Mouse (Mus musculus) megakaryocyte, embryonic 14.5 days (primary cell): ENCODE results near the gene Slc3a1. TPM values are rescaled to one million over a fixed set of nuclear protein-coding genes. Genes with fewer than 3 reads are reported as not detected.

ENCODE experiments used
- H3K27me3 ChIP-seq: replicated peaks from 2 replicates; pipeline ENCODE3; 2012; ENCODE audit warnings: inconsistent platforms
- H3K36me3 ChIP-seq: replicated peaks from 2 replicates; pipeline ENCODE3; 2012; ENCODE audit warnings: low read length, inconsistent platforms, mixed read lengths
- H3K4me1 ChIP-seq: 2 replicates; pipeline ENCODE4 v1.6.1; 2012; ENCODE audit warnings: inconsistent platforms
- H3K4me3 ChIP-seq: replicated peaks from 2 replicates; pipeline ENCODE3; 2012; ENCODE audit warnings: moderate library complexity, mild to moderate bottlenecking, inconsistent platforms
- H3K9me3 ChIP-seq: 2 replicates; pipeline ENCODE4 v1.6.1; 2012; ENCODE audit warnings: inconsistent platforms
- FLI1 ChIP-seq: IDR thresholded peaks from 2 replicates; pipeline ENCODE4 v1.6.1; 2012; ENCODE audit warnings: low read length, inconsistent platforms, mixed read lengths
- GATA1 ChIP-seq: IDR thresholded peaks from 3 replicates; pipeline ENCODE4 v1.6.1; 2012; ENCODE audit warnings: mixed read lengths, low read length, inconsistent platforms, borderline replicate concordance
- polyA plus RNA-seq: library from polyadenylated mRNA; stranded (reverse); fragments of >175 nt; gene quantifications from 2 replicates; pipeline ENCODE4 v1.2.3, GENCODE M21; 2012; ENCODE audit warnings: low replicate concordance; ENCODE audit not compliant: insufficient read depth

Slc3a1 gene
- polyA plus RNA-seq, 1 experiment = 0.37 TPM

DNA sequence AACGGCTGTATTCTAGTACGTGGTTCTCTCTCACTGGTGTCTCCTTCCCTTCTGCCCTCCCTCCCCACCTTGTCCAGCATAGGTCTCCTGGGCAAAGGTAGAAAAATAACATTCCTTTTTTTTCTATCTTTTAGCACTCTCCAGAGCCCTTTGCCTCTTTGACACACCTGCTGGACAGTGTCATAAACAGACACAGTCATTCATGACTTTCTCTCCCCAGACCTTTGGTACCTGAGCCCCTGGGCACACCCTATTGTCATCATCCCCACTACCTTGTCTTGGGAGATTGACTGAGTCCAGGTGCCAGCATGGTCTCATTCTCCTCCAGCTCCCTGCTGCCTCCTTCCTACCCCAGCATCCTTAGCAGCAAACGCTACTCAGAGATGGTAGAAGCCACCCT, 4.9 kb downstream of the Slc3a1 start:
- TF ChIP-seq FLI1 = no peak
- TF ChIP-seq GATA1 = no peak

DNA sequence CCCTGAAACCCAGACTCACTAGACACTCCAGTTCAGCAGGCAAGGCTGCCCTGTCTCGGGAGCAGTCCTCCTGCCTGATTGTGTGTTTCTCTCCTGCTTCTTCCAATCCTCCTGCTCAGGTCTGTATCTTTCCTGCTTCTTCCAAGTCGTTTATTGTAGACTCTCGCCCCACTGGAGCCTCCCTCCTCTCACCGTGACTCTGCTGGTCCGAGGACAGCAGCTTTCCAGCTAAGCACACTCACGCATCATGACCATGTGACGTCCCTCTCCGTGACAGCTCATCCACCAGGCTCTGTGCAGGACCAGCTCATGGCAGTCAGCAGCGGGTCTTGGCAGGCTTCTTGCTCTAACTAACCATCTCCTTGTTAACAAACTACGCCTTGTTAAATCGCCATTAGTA, 5.9 kb downstream of the Slc3a1 start:
- no peaks in the 10 kb centered on the region for H3K36me3 ChIP-seq
- H3K4me1 ChIP-seq = peaks cover 33% of the 10 kb centered on the region
- H3K4me3 ChIP-seq = peak overlapping the region; percentile 47
- H3K9me3 ChIP-seq = no peaks in the 10 kb centered on the region
- TF ChIP-seq GATA1 = no peak
- TF ChIP-seq FLI1 = no peak
- H3K27me3 ChIP-seq = peaks cover 11% of the 10 kb centered on the region

More for the DNA sequence above, 4.9 kb downstream of the Slc3a1 start:
- no peaks in the 10 kb centered on the region for H3K36me3 ChIP-seq
- H3K27me3 ChIP-seq = peaks cover 11% of the 10 kb centered on the region
- no peak overlapping the region for H3K4me3 ChIP-seq
- peaks cover 41% of the 10 kb centered on the region for H3K4me1 ChIP-seq
- H3K9me3 ChIP-seq = no peaks in the 10 kb centered on the region

DNA sequence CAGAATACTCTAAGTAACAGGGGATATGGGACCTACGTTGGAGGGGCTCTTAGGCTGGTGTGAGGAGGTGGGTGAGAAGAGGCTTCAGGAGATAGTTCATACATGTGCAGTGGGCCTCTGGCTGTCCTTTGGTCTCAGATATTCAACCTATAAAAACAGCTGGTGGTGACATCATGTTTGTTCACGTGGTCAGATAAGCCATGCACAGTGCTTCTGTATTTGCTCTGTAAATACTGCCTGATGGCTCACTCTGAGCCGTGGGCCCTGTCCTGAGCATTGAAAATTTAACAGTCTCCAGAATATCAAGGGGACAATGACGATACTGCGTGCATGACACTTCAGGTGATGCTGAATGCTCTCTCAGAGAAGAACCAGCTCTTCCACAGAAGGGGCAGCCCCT, 9.7 kb downstream of the Slc3a1 start:
- Histone ChIP-seq H3K9me3 (no peaks in the 10 kb centered on the region), H3K36me3 (no peaks in the 10 kb centered on the region), H3K27me3 (peaks cover 10% of the 10 kb centered on the region), H3K4me1 (peaks cover 12% of the 10 kb centered on the region; the same call in 1 of the 2 replicates), H3K4me3 (no peak overlapping the region)
- TF ChIP-seq GATA1 = no peak
- no peak for TF ChIP-seq FLI1

DNA sequence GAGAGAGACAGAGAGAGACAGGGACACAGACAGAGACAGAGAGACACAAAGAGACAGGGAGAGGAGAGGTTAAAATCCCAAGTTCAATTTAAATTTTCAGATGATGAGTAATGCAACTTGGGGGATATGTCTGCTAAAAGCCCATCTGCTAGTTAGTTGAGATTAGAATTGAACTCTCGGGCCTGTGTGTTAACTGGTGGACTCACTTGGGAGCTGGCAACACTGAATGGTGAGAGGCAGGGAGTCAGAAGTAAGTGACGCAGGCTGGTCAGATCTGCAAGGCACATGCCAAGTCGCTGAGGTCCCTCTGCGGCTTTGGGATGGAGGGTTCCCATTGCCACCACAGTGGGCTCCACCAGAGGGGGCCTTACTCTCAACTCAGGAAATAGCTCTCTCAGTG, 10.1 kb downstream of the Slc3a1 start:
- H3K9me3 ChIP-seq = no peaks in the 10 kb centered on the region
- H3K4me1 ChIP-seq = peaks cover 12% of the 10 kb centered on the region; the same call in 1 of the 2 replicates
- peaks cover 11% of the 10 kb centered on the region for H3K27me3 ChIP-seq
- no peaks in the 10 kb centered on the region for H3K36me3 ChIP-seq
- TF ChIP-seq GATA1 (no peak), FLI1 (no peak)
- H3K4me3 ChIP-seq = no peak overlapping the region

DNA sequence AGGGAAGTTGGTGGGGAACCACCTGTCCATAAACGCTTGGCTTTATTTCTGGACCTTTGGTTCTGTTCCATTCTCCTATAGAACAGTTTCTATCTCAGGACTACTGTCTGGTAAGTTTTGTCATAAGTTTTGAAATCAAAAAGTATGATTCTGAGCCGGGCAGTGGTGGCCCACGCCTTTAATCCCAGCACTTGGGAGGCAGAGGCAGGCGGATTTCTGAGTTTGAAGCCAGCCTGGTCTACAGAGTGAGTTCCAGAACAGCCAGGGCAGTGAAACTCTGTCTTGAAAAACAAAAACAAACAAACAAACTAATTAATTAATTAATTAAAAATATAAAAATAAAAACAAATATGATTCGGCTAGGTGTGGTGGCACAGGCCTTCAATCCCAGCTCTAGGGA, 10.6 kb downstream of the Slc3a1 start:
- H3K27me3 ChIP-seq = peaks cover 14% of the 10 kb centered on the region
- no peaks in the 10 kb centered on the region for H3K36me3 ChIP-seq
- no peak overlapping the region for H3K4me3 ChIP-seq
- TF ChIP-seq FLI1 (no peak), GATA1 (no peak)
- no peaks in the 10 kb centered on the region for H3K9me3 ChIP-seq
- peaks cover 11% of the 10 kb centered on the region; the same call in 1 of the 2 replicates for H3K4me1 ChIP-seq

DNA sequence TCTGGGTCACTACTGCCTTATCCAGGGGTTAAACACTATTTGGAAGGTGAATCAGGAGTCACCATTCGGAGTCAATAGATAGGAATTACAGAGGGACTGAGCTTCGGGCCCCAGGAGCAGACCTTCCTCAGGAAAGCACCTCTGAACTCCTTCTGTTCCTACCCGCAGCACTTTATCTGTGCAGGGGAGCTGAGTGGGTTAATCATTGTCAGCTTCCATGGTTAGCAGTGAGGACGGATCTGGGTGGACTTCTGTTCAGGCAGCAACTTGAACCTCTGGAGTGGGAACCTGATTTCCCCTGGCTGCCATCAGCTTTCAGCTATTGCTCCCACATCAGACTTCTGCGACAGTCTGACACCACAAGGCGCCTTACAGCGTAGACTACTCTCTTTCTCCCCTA, 12.7 kb downstream of the Slc3a1 start:
- Histone ChIP-seq H3K36me3 (no peaks in the 10 kb centered on the region), H3K9me3 (no peaks in the 10 kb centered on the region), H3K4me1 (peaks cover 3% of the 10 kb centered on the region; the same call in 1 of the 2 replicates), H3K27me3 (peaks cover 17% of the 10 kb centered on the region), H3K4me3 (no peak overlapping the region)
- TF ChIP-seq GATA1 = no peak
- no peak for TF ChIP-seq FLI1

DNA sequence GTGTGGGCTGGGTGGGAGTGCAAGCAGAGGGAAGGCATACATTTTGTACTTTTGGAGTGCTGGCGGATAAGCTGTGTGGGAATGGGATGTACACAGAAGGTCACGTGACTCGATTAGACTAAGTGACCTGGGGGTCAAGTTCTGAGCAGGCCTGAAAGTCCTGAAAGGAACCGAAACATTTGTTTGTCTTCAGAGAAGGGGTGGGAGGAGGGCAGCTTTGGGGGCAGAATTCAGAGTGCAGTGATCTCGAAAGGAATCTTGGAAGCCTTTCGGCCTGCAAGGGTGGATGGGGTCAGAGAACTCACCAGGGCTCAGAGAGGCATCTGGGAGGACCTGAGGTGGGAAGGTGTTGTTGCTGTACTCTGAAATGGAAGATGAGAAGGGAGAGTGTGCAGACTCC, 14.2 kb downstream of the Slc3a1 start:
- Histone ChIP-seq H3K4me1 (peaks cover 3% of the 10 kb centered on the region; the same call in 1 of the 2 replicates), H3K27me3 (peaks cover 19% of the 10 kb centered on the region)
- TF ChIP-seq GATA1 = no peak
- no peak for TF ChIP-seq FLI1

DNA sequence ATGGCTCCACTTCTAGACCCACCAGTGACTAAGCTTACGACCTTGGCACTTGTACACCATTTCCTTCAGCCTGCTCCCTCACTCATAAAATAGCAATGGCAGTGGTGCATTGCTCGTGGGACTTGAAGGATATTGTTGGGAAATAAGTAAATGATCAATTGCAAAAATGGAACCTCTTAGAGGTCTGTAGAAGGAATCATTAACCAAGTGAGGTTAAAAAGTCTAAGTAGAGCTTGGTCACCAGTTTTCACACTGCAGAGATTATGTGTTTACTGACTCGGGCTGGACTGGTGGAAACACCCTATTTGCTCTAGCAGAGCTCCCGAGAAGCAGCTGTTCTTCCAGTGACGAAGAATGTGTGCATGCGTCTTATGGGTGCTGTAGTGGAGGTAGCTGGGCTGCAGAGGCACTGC, 15.2 kb downstream of the Slc3a1 start:
- no peaks in the 10 kb centered on the region for H3K9me3 ChIP-seq
- H3K36me3 ChIP-seq = no peaks in the 10 kb centered on the region
- no peak for TF ChIP-seq GATA1
- no peak for TF ChIP-seq FLI1
- peaks cover 3% of the 10 kb centered on the region; the same call in 1 of the 2 replicates for H3K4me1 ChIP-seq
- no peak overlapping the region for H3K4me3 ChIP-seq
- peaks cover 20% of the 10 kb centered on the region for H3K27me3 ChIP-seq

More for the DNA sequence above, 14.2 kb downstream of the Slc3a1 start:
- H3K36me3 ChIP-seq = no peaks in the 10 kb centered on the region
- no peak overlapping the region for H3K4me3 ChIP-seq
- H3K9me3 ChIP-seq = no peaks in the 10 kb centered on the region

DNA sequence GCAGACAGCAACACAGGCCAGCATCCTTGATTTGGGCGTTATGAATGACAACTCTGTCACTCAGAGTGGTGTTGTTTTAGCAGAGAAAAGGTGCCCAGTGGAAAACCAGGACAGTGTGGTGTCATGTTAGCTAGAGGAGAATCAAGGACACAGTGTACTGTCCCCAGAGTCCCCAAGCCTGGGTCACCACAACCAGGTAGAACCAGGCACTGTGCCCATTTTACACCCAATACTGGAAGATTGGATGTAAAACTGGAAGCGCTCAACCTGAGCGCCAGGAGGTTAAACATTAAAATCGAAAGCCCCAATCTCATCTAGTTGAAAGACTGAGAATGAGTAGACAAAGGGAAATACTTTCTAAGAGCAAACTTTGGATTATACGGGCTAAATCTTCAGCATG, 16.3 kb downstream of the Slc3a1 start:
- TF ChIP-seq FLI1 (no peak), GATA1 (no peak)
- H3K4me3 ChIP-seq = no peak overlapping the region
- H3K4me1 ChIP-seq = peaks cover 3% of the 10 kb centered on the region; the same call in 1 of the 2 replicates
- H3K9me3 ChIP-seq = no peaks in the 10 kb centered on the region
- peaks cover 20% of the 10 kb centered on the region for H3K27me3 ChIP-seq
- no peaks in the 10 kb centered on the region for H3K36me3 ChIP-seq

DNA sequence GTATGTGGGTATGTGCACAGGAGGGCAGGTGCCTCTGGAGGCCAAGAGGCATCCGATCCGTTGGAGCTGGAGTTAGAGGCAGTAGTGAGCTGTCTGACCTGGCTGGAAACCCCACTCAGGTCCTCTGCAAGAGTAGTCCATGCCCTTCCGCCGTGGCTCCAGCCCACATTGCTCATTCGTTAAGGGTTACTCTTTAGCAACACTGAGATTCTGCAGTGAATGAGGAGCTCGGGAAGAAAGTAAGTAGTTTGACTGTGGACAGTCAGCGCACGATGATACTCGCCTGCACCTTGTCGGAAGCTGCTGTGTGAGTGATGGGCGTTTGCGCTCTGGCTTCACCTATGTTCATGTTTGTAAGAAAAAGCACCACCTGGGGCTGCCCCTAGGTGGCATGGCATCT, 17.0 kb downstream of the Slc3a1 start:
- Histone ChIP-seq H3K9me3 (no peaks in the 10 kb centered on the region), H3K4me3 (no peak overlapping the region), H3K36me3 (no peaks in the 10 kb centered on the region), H3K27me3 (peaks cover 20% of the 10 kb centered on the region), H3K4me1 (peaks cover 3% of the 10 kb centered on the region; the same call in 1 of the 2 replicates)
- no peak for TF ChIP-seq FLI1
- no peak for TF ChIP-seq GATA1

DNA sequence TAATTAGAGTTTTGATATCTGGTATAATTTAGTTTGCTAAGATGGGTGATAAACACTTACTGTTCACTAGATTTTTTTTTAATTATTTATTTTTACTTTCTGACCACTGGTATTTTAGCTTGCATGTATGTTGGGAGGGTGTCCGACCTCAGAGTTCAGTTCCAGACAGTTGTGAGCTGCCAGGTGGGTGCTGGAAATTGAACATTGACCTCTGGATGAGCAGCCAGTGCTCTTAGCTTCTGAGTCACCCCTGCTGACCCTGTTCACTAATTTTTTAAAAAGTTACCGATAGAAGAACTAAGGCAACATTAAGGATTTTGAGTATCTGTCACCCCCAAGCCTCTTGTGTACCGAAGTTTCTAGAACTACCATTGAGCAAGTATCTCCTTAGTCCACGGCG, 20.2 kb downstream of the Slc3a1 start:
- no peak for TF ChIP-seq FLI1
- TF ChIP-seq GATA1 = no peak
- Histone ChIP-seq H3K36me3 (peaks cover 4% of the 10 kb centered on the region), H3K27me3 (peaks cover 13% of the 10 kb centered on the region), H3K9me3 (no peaks in the 10 kb centered on the region), H3K4me1 (peaks cover 19% of the 10 kb centered on the region), H3K4me3 (no peak overlapping the region)
